Mouse (Mus musculus): Measurements from ENCODE around the gene Tacc2. TPM values are rescaled to one million over a fixed set of nuclear protein-coding genes. Genes with fewer than 3 reads are reported as not detected.

The Tacc2 gene
- total RNA-seq (2023), result 1 to 10 TPM in 1 of 2 experiments, under 1 TPM in 1; 0.77 to 1.1 TPM

DNA sequence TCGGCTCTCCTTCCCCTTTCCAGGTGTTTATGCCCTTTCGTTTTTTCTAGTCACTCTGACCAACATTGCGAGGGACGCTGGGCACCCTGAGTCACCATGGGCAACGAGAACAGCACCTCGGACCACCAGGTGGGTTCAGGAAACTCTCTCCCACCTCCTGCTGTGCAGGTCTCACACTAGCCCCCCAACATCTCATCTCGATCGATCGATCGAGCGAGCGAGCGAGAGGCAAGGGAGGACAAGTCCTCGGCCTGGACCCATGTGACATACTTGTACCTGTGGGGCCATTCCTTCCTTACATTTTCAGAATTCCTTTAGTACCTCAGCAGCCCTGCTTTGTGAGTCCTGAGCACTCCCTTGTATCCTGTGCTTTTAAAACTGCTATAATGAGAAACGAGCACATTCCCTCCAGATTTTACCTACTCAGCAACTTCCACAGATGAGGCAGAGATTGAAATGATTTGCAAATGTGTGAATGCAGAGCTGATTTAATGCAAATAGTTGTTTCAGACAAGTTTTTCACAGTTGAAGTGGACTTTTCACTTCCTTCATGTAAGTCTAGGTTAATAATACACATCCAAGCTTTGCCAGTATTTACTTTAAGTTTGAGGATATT lies at the start of gene Tacc2:
TSS of gene Tacc2 (plus strand) at position 51 of the 616 bp plus-strand sequence.

DNA sequence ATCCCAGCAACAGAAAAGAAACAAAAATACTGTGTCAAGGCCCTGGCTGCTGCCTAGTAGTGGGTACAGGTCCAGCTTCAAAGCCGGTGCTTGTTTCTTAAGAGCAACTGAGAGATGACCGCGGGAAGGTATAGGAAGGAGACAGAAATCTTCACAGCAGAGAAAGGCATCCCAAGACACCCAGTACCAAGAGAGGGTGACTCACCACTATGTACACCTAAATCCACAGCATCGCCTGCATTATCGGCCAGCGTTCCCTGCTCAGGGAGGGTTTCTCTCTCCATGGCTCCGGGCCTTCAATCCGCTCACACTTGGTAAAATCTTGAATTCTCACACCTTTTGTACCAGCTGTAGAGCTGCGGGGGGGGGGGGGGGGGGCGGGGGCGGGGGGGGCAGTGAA lies 4.4 kb upstream of the Tacc2 start, which contains the start of gene Nsmce4a:
TSS of gene Nsmce4a (minus strand) at position 298 of the 400 bp plus-strand sequence.

DNA sequence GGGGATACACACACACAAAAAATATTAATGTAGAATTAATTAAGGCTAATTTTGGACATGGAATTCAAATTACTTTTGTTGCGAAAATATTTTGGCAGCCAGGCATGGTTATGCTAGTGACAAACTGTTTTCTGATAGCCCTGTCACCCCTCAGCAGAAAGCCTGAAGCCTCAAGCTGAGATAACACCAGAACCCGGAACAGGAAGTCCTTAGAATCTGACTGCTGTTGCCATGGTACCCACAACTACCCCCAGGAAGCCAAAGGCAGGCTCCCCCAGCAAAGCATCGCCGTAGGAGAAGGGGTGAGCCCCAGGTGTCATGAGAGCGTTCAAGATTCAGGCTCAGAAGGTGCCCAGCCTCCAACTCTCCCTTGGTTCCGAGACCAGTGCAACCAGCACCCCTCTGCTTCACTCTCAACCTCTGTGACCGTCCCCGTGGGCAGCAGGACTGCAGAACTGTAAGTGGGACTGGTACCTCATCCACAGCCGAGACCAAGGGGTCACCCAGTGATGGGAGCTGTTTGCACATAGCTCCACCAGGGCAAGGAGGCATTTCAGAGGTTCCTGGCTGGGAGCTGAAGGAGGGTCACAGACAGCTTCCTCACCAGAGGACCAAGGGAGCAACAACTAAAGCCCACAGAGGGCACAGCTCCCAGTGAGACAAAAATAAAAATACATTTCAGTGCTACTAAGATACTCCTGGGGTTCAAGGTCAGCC lies 196.8 kb downstream of the Tacc2 start, which contains the start of gene Btbd16:
TSS of gene Btbd16 (plus strand) at position 156 of the 717 bp plus-strand sequence.

Other genes with a start within 250 kb of the Tacc2 start
- gene Ate1, start 57.1 kb upstream of the Tacc2 start, total RNA-seq (2023), result 10 to 100 TPM; 38.2 to 42.6 TPM
- gene Nsmce4a, start 4.3 kb upstream of the Tacc2 start, total RNA-seq (2023), result 100 to 1,000 TPM; 148 to 153 TPM
- gene Btbd16, start 196.6 kb downstream of the Tacc2 start, total RNA-seq (2023), result not detected

Measured in B cell, adult 67 days (primary cell).